Mouse (Mus musculus) kidney, postnatal 36 days (tissue): Measurements from ENCODE around the gene Abhd4.
A peak's percentile ranks its signal among the peaks of the same experiment; 100 is the strongest.

Experiments used
- DNase-seq, 2 experiments: peaks; one replicate each; pipeline ENCODE4 v3.0.0; 2021 to 2022; ENCODE audit warnings: mixed read lengths in 2 of 2

The Abhd4 gene

GRCm38 (mm10) chr14:54284839-54285238 is 30.9 kb downstream of the Abhd4 start, which contains the start of gene Olfr49:
Gene Olfr49 (minus strand): TSS chr14:54284939.
- no peak for DNase-seq

- DNase-seq, result peak in 1 of 2 experiments; percentile 1
Observed at GRCm38 (mm10) chr14:54300136-54300535, 46.1 kb downstream of the Abhd4 start.

GRCm38 (mm10) chr14:54300676-54301075 is 46.7 kb downstream of the Abhd4 start:
- DNase-seq, result no peak

- no peak for DNase-seq
Observed at GRCm38 (mm10) chr14:54311763-54312162, 57.8 kb downstream of the Abhd4 start.
